Mouse (Mus musculus) urinary bladder, adult 2 months (tissue): Measurements from ENCODE around the gene Ltb4r1. TPM values are rescaled to one million over a fixed set of nuclear protein-coding genes. Genes with fewer than 3 reads are reported as not detected.

Source experiments
- DNase-seq: peaks from one replicate; pipeline ENCODE4 v3.0.0; 2022; ENCODE audit warnings: low spot score
- polyA plus RNA-seq: library from polyadenylated mRNA; depleted of rRNA; stranded (reverse); fragments of >200 nt; gene quantifications from 2 replicates; pipeline ENCODE4 v1.2.3, GENCODE M21; 2012; rRNA removed

The Ltb4r1 gene
- polyA plus RNA-seq: 1.6 and 1.7 TPM in 2 replicates

- no peak for DNase-seq
Measured at GRCm38 (mm10) chr14:55765696-55766095, at the start of gene Ltb4r1. Gene Ltb4r1 (plus strand): TSS chr14:55765962.

GRCm38 (mm10) chr14:55716271-55716670 is 49.5 kb upstream of the Ltb4r1 start:
- no peak for DNase-seq

GRCm38 (mm10) chr14:55716884-55717283 is 48.9 kb upstream of the Ltb4r1 start:
- no peak for DNase-seq

- no peak for DNase-seq
Measured at GRCm38 (mm10) chr14:55719737-55720136, 46.0 kb upstream of the Ltb4r1 start.

- DNase-seq: no peak
Measured at GRCm38 (mm10) chr14:55720666-55721065, 45.1 kb upstream of the Ltb4r1 start.

- DNase-seq: no peak
Measured at GRCm38 (mm10) chr14:55721076-55721475, 44.7 kb upstream of the Ltb4r1 start.

GRCm38 (mm10) chr14:55721700-55722437 is 43.9 kb upstream of the Ltb4r1 start, which contains the start of gene Rabggta:
Gene Rabggta (minus strand): TSS chr14:55722263.
- peak; percentile 82 for DNase-seq

- DNase-seq: no peak
Measured at GRCm38 (mm10) chr14:55722438-55722945, 43.3 kb upstream of the Ltb4r1 start.

GRCm38 (mm10) chr14:55723433-55723832 is 42.3 kb upstream of the Ltb4r1 start:
- no peak for DNase-seq

GRCm38 (mm10) chr14:55724411-55724871 is 41.3 kb upstream of the Ltb4r1 start:
- DNase-seq: no peak

GRCm38 (mm10) chr14:55726261-55726660 is 39.5 kb upstream of the Ltb4r1 start:
- DNase-seq: no peak

- no peak for DNase-seq
Measured at GRCm38 (mm10) chr14:55727889-55728685, 37.7 kb upstream of the Ltb4r1 start.

- DNase-seq: no peak
Measured at GRCm38 (mm10) chr14:55730116-55730515, 35.6 kb upstream of the Ltb4r1 start.

GRCm38 (mm10) chr14:55730531-55731032 is 35.2 kb upstream of the Ltb4r1 start:
- no peak for DNase-seq

- DNase-seq: no peak
Measured at GRCm38 (mm10) chr14:55733889-55734288, 31.9 kb upstream of the Ltb4r1 start.

- no peak for DNase-seq
Measured at GRCm38 (mm10) chr14:55734869-55735268, 30.9 kb upstream of the Ltb4r1 start.

GRCm38 (mm10) chr14:55735334-55735733 is 30.4 kb upstream of the Ltb4r1 start:
- no peak for DNase-seq

GRCm38 (mm10) chr14:55735758-55736157 is 30.0 kb upstream of the Ltb4r1 start:
- no peak for DNase-seq

GRCm38 (mm10) chr14:55737086-55737687 is 28.6 kb upstream of the Ltb4r1 start:
- no peak for DNase-seq

GRCm38 (mm10) chr14:55743711-55744110 is 22.1 kb upstream of the Ltb4r1 start:
- peak; percentile 65 for DNase-seq

GRCm38 (mm10) chr14:55745180-55745860 is 20.4 kb upstream of the Ltb4r1 start, which contains the start of the genes Dhrs1 and Nop9:
Gene Dhrs1 (minus strand): TSS chr14:55745690.
Gene Nop9 (plus strand): TSS chr14:55745693.
- DNase-seq: peak; percentile 78
